Mouse (Mus musculus): Measurements from ENCODE around the gene Lrfn1. TPM values are rescaled to one million over a fixed set of nuclear protein-coding genes. Genes with fewer than 3 reads are reported as not detected.

The Lrfn1 gene
- polyA plus RNA-seq, 1 experiment from 2014 or later = 6.6 TPM

GRCm38 (mm10) chr7:28466721-28467212 lies 15.0 kb downstream of the Lrfn1 start:
- DNase-seq (no peak), ATAC-seq (ENCODE audit: insufficient read depth) (peak; percentile 17; the same call in 1 of the 2 replicates)
- H3K4me2 ChIP-seq = peak overlapping the region; percentile 88
- H3K4me3 ChIP-seq (ENCODE audit: low read depth, low read length) = peak overlapping the region; percentile 50
- H3K27ac ChIP-seq (ENCODE audit: low read depth) = no peak overlapping the region
- peaks cover 18% of the 10 kb centered on the region for H3K36me3 ChIP-seq (ENCODE audit: insufficient read depth)
- peak overlapping the region; percentile 55 for H3K9ac ChIP-seq
- 23% methylated on average over 40 of the region's 40 CpGs for WGBS
- H3K9me3 ChIP-seq (ENCODE audit: low read depth, low read length) = no peaks in the 10 kb centered on the region
- H3K27me3 ChIP-seq (ENCODE audit: insufficient read depth, low read length) = peaks cover 7% of the 10 kb centered on the region; the same call in 1 of the 2 replicates
- H3K4me1 ChIP-seq (ENCODE audit: insufficient read depth) = no peaks in the 10 kb centered on the region
- TF ChIP-seq CTCF (IDR thresholded peaks at IDR 0.05; ENCODE audit: low read depth) = no peak; the same call in 1 of the 2 replicates

DNA sequence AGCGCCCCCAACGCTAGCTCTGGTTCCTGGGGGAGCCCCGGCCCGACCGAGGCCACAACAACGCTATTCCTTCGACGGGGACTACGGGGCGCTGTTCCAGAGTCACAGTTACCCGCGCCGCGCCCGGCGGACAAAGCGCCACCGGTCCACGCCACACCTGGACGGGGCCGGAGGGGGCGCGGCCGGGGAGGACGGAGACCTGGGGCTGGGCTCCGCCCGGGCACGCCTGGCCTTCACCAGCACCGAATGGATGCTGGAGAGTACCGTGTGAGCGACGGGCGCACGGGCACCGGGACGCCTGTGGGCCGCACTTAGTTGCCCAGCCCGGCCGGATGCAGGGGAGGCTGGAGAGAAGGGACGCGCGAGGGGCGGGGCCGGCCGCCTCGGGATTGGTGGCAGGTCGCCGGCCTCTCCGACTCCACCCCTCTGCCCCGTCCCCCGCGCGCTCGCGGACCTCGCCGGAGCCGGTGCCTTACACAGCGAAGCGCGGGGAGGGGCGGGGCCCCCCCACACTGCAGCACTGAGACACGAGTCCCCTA lies 15.5 kb downstream of the Lrfn1 start:
- Histone ChIP-seq H3K36me3 (ENCODE audit: insufficient read depth) (peaks cover 13% of the 10 kb centered on the region), H3K9ac (peak overlapping the region; percentile 55), H3K27me3 (ENCODE audit: insufficient read depth, low read length) (peaks cover 7% of the 10 kb centered on the region; the same call in 1 of the 2 replicates), H3K27ac (ENCODE audit: low read depth) (no peak overlapping the region), H3K4me3 (ENCODE audit: low read depth, low read length) (peak overlapping the region; percentile 50), H3K4me1 (ENCODE audit: insufficient read depth) (no peaks in the 10 kb centered on the region), H3K9me3 (ENCODE audit: low read depth, low read length) (no peaks in the 10 kb centered on the region), H3K4me2 (peak overlapping the region; percentile 88)
- WGBS = 1% methylated on average over 63 of the region's 63 CpGs
- ATAC-seq (ENCODE audit: insufficient read depth) = peak; percentile 88
- peak; percentile 77 for DNase-seq
- peak; percentile 10; the same call in 1 of the 2 replicates for TF ChIP-seq CTCF (IDR thresholded peaks at IDR 0.05; ENCODE audit: low read depth)

DNA sequence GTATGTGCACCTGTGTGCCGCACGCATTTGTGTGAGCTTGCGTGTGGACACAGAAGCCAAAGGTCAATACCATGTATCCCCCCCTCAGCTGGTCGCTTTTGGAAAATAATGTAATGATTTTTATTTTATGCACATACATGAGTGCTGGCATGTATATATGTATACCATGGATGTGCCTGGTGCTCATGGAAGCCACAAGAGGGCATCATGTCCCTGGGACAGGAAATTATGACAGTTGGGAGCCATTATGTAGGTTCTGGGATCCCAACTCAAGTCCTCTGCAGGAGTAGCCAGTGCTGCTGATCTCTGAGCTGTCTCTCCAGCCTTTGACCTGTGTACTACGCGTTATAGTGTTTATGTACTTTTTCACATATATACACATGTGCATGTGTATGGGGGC lies 24.4 kb downstream of the Lrfn1 start:
- no peak overlapping the region for H3K4me2 ChIP-seq
- 84% methylated on average over 6 of the region's 6 CpGs for whole genome bisulfite sequencing
- ATAC-seq (ENCODE audit: insufficient read depth) (no peak), DNase-seq (no peak)
- H3K36me3 ChIP-seq (ENCODE audit: insufficient read depth) = no peaks in the 10 kb centered on the region
- no peak overlapping the region for H3K27ac ChIP-seq (ENCODE audit: low read depth)
- no peak overlapping the region for H3K9ac ChIP-seq
- H3K4me1 ChIP-seq (ENCODE audit: insufficient read depth) = no peaks in the 10 kb centered on the region
- H3K4me3 ChIP-seq (ENCODE audit: low read depth, low read length) = no peak overlapping the region
- TF ChIP-seq CTCF (IDR thresholded peaks at IDR 0.05; ENCODE audit: low read depth) = peak; percentile 45
- H3K9me3 ChIP-seq (ENCODE audit: low read depth, low read length) = no peaks in the 10 kb centered on the region
- H3K27me3 ChIP-seq (ENCODE audit: insufficient read depth, low read length) = no peaks in the 10 kb centered on the region

GRCm38 (mm10) chr7:28477363-28477762 lies 25.6 kb downstream of the Lrfn1 start:
- Histone ChIP-seq H3K9ac (no peak overlapping the region), H3K27me3 (ENCODE audit: insufficient read depth, low read length) (no peaks in the 10 kb centered on the region), H3K4me3 (ENCODE audit: low read depth, low read length) (no peak overlapping the region), H3K27ac (ENCODE audit: low read depth) (no peak overlapping the region), H3K36me3 (ENCODE audit: insufficient read depth) (no peaks in the 10 kb centered on the region), H3K4me1 (ENCODE audit: insufficient read depth) (no peaks in the 10 kb centered on the region), H3K4me2 (no peak overlapping the region), H3K9me3 (ENCODE audit: low read depth, low read length) (no peaks in the 10 kb centered on the region)
- no peak for TF ChIP-seq CTCF (IDR thresholded peaks at IDR 0.05; ENCODE audit: low read depth)
- WGBS = 76% methylated on average over 5 of the region's 5 CpGs
- ATAC-seq (ENCODE audit: insufficient read depth) (no peak), DNase-seq (no peak)

DNA sequence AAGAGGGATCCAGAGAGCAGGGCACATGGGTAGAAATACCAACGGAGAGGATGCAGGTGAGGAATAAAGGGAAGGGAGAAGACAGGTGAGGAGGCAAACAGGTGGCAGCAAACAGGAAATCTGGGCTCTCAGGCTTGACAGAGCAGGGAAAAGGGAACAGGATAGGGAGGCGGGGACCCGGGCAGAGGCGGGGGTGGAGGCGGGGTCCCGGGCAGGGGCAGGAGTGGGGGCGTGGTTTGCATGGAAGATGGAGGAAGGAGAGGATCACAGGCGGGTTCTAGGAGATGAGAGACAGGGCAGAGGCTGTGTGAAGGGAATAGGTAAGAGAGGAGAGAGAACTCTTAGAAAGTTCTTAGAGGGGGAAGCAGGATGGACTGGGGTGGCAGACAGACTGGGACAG lies 27.1 kb downstream of the Lrfn1 start:
- Histone ChIP-seq H3K27me3 (ENCODE audit: insufficient read depth, low read length) (no peaks in the 10 kb centered on the region), H3K4me1 (ENCODE audit: insufficient read depth) (no peaks in the 10 kb centered on the region), H3K27ac (ENCODE audit: low read depth) (no peak overlapping the region), H3K4me2 (no peak overlapping the region), H3K4me3 (ENCODE audit: low read depth, low read length) (no peak overlapping the region), H3K9ac (no peak overlapping the region), H3K36me3 (ENCODE audit: insufficient read depth) (no peaks in the 10 kb centered on the region), H3K9me3 (ENCODE audit: low read depth, low read length) (no peaks in the 10 kb centered on the region)
- ATAC-seq (ENCODE audit: insufficient read depth) (no peak), DNase-seq (no peak)
- no peak for TF ChIP-seq CTCF (IDR thresholded peaks at IDR 0.05; ENCODE audit: low read depth)
- 3% methylated on average over 8 of the region's 8 CpGs for WGBS

DNA sequence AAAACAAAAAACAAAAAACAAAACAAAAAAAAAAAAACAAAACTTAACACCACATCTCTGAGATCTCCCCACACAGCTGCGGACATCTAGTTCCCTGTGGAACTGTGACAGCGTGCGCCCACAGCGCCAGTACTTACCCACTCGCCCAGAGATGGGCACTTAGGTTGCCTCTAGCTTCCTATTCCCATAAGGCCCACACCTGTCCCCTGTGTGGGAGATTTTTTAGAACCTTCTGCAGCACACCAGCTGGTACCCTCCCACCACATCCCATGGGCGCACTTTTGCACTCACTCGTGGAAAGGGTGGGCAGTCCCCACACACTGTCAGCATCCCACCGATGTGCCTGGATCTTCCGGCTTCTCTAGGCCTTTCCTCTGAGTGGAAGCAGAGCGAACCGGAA lies 31.1 kb downstream of the Lrfn1 start:
- no peaks in the 10 kb centered on the region for H3K4me1 ChIP-seq (ENCODE audit: insufficient read depth)
- no peaks in the 10 kb centered on the region for H3K9me3 ChIP-seq (ENCODE audit: low read depth, low read length)
- no peak overlapping the region for H3K4me2 ChIP-seq
- 0 out of 2 replicates have a peak, but pooled peaks cover 2% of the 10 kb centered on the region for H3K27me3 ChIP-seq (ENCODE audit: insufficient read depth, low read length)
- H3K36me3 ChIP-seq (ENCODE audit: insufficient read depth) = no peaks in the 10 kb centered on the region
- H3K27ac ChIP-seq (ENCODE audit: low read depth) = no peak overlapping the region
- DNase-seq (no peak), ATAC-seq (ENCODE audit: insufficient read depth) (no peak)
- no peak for TF ChIP-seq CTCF (IDR thresholded peaks at IDR 0.05; ENCODE audit: low read depth)
- 74% methylated on average over 11 of the region's 11 CpGs for WGBS
- H3K9ac ChIP-seq = no peak overlapping the region
- no peak overlapping the region for H3K4me3 ChIP-seq (ENCODE audit: low read depth, low read length)

DNA sequence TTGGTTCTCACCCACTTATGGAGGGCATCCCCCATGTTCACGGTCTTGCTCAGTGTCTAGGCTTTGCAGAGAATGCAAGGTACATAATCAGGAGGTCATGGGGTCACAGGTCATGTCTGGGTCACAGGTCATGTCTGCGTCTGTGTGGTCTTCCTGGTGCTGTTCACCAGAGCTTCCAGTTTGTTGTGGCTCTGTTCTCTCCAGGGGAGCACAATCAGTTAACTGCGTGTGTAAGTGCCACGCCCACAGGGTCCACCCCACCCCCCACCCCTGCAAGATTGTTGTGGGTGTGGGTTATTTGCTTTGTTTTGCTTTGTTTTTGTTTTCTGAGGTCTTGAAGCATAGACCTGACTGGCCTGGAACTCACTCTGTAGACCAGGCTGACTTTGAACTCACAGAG lies 32.4 kb downstream of the Lrfn1 start:
- no peak for TF ChIP-seq CTCF (IDR thresholded peaks at IDR 0.05; ENCODE audit: low read depth)
- Histone ChIP-seq H3K9ac (no peak overlapping the region), H3K27me3 (ENCODE audit: insufficient read depth, low read length) (0 out of 2 replicates have a peak, but pooled peaks cover 4% of the 10 kb centered on the region), H3K9me3 (ENCODE audit: low read depth, low read length) (no peaks in the 10 kb centered on the region), H3K36me3 (ENCODE audit: insufficient read depth) (no peaks in the 10 kb centered on the region), H3K4me1 (ENCODE audit: insufficient read depth) (no peaks in the 10 kb centered on the region), H3K4me2 (no peak overlapping the region), H3K4me3 (ENCODE audit: low read depth, low read length) (no peak overlapping the region), H3K27ac (ENCODE audit: low read depth) (no peak overlapping the region)
- DNase-seq = no peak
- ATAC-seq (ENCODE audit: insufficient read depth) = no peak
- 23% methylated on average over 4 of the region's 4 CpGs for WGBS

All from lung, embryonic 14.5 days (tissue).